Mouse (Mus musculus) hindbrain, embryonic 11.5 days (tissue): Measurements from ENCODE around the gene Dlgap1. TPM values are rescaled to one million over a fixed set of nuclear protein-coding genes. Genes with fewer than 3 reads are reported as not detected.

ENCODE experiments used
- ATAC-seq: fragments of 200-750 bp; cut with Nextera tagmentation; 2 replicates; pipeline ENCODE4 v1.8.0; 2017; ENCODE audit warnings: mild to moderate bottlenecking, moderate TSS enrichment, moderate library complexity; ENCODE audit not compliant: low FRiP score
- DNase-seq: peaks from one replicate; pipeline ENCODE4 v3.0.0-alpha.2; 2015; ENCODE audit warnings: low spot score
- H3K27ac ChIP-seq: fragments of 300-500 bp; sonication (generic); 2 replicates; pipeline ENCODE4 v1.5.1; 2014; ENCODE audit warnings: mild to moderate bottlenecking, low read depth, low read length
- H3K27me3 ChIP-seq: fragments of 300-500 bp; sonication (generic); 2 replicates; pipeline ENCODE4 v1.6.1; 2014; ENCODE audit warnings: mild to moderate bottlenecking, low read length, moderate library complexity, mixed read lengths; ENCODE audit not compliant: control insufficient read depth, insufficient read depth
- H3K36me3 ChIP-seq: fragments of 300-500 bp; sonication (generic); 2 replicates; pipeline ENCODE4 v1.6.1; 2014; ENCODE audit warnings: mild to moderate bottlenecking, low read length, moderate library complexity, mixed read lengths; ENCODE audit not compliant: control insufficient read depth, insufficient read depth
- H3K4me1 ChIP-seq: fragments of 300-500 bp; sonication (generic); replicated peaks from 2 replicates; pipeline ENCODE4 v1.6.1; 2014; ENCODE audit warnings: low read length, mixed read lengths; ENCODE audit not compliant: control insufficient read depth, insufficient read depth
- H3K4me2 ChIP-seq: fragments of 300-500 bp; sonication (generic); replicated peaks from 2 replicates; pipeline ENCODE4 v1.6.1; 2014; ENCODE audit warnings: mild to moderate bottlenecking, low read depth, low read length
- H3K4me3 ChIP-seq: fragments of 300-500 bp; sonication (generic); 2 replicates; pipeline ENCODE4 v1.5.1; 2014; ENCODE audit warnings: low read depth, low read length
- H3K9ac ChIP-seq: fragments of 300-500 bp; sonication (generic); 2 replicates; pipeline ENCODE4 v1.6.1; 2014; ENCODE audit warnings: low read depth, low read length
- H3K9me3 ChIP-seq: fragments of 300-500 bp; sonication (generic); 2 replicates; pipeline ENCODE4 v1.6.1; 2016; ENCODE audit warnings: low read length; ENCODE audit not compliant: control insufficient read depth
- WGBS: fragments of 180-500 bp; shearing (Covaris S2); extraction: QIAGEN DNeasy Blood & Tissue Kit; methylation state at CpG from one replicate; pipeline ENCODE4 v1.1.7; 2014; 5-methylcytosine and 5-hydroxymethylcytosine counted together
- polyA plus RNA-seq: library from polyadenylated mRNA; unstranded; fragments of >200 nt; fragmentation: Nextera tagmentation; extraction: Ambion mirVana; gene quantifications from 2 replicates; pipeline ENCODE4 v1.2.1, GENCODE M21; 2014

The Dlgap1 gene
- polyA plus RNA-seq, 1 experiment from 2014 or later = 4.4 TPM

DNA sequence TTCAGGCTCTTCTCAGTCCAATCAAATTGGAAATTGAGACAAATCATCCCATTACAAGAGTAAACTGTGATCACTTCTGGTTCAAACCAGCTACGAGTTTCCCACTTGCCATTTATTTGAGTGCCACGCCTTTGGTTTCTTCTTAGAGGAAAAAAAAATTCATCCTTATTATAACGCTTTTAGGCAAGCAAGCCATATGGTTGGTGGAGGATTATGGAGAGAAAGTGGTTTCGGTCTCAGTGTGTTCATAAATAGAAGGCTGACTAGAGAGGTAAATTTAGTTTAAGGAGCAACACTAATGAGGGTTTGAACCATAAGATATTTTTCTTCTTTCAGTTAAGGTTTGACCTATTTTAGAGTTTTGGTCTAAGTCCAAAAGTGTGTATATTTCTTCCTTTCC is 522.7 kb downstream of the Dlgap1 start:
- Histone ChIP-seq H3K27ac (no peak overlapping the region), H3K27me3 (no peaks in the 10 kb centered on the region), H3K36me3 (no peaks in the 10 kb centered on the region), H3K9me3 (no peaks in the 10 kb centered on the region), H3K9ac (no peak overlapping the region), H3K4me3 (no peak overlapping the region), H3K4me2 (no peak overlapping the region), H3K4me1 (no peaks in the 10 kb centered on the region)
- 92% methylated on average over 4 of the region's 4 CpGs for WGBS
- no peak for DNase-seq
- no peak for ATAC-seq

DNA sequence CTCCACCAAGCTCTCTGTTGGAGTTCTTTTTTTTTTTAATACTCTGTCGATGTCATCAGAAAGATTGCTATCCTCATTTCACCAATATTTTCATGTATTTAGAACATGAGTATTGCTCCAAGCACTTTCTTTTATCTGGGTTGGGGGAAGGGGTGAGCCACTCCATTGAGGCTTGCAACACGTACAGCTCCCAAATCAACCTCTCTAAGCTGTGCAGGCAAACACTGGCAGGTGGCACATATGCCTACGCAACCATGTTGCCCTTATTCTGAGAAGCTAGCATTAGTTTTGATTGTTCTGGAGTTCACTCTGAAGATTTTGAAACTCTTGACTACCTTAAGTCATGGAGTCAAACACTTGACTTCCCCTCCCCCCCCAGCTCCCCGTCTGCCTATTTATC is 525.5 kb downstream of the Dlgap1 start:
- no peak for ATAC-seq
- Histone ChIP-seq H3K27ac (no peak overlapping the region), H3K27me3 (no peaks in the 10 kb centered on the region), H3K4me1 (no peaks in the 10 kb centered on the region), H3K4me2 (no peak overlapping the region), H3K9ac (no peak overlapping the region), H3K36me3 (no peaks in the 10 kb centered on the region), H3K9me3 (no peaks in the 10 kb centered on the region), H3K4me3 (no peak overlapping the region)
- WGBS = 93% methylated on average over 4 of the region's 4 CpGs
- no peak for DNase-seq

DNA sequence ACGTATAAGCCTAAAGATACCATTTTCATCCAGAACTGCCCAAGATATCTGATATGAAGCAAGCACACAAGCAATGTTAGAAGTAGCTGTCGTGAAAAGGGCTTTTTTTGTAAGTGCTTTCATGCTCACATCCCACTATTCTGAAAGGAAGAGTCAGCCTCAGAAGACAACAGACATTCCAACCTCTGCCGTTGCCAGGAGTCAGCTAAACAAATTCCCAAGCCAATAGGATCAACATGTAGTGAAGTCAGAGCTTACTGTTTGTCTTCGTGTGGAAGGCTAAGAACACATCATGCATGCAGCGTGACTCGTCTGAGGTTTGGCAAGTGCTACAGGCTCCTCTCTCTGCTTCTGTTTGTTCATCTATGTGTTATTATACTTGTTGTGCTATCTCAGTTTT is 529.4 kb downstream of the Dlgap1 start:
- H3K4me3 ChIP-seq = no peak overlapping the region
- WGBS = 60% methylated on average over 6 of the region's 6 CpGs
- no peaks in the 10 kb centered on the region for H3K36me3 ChIP-seq
- no peak overlapping the region for H3K27ac ChIP-seq
- H3K27me3 ChIP-seq = no peaks in the 10 kb centered on the region
- H3K9ac ChIP-seq = no peak overlapping the region
- ATAC-seq = no peak
- no peaks in the 10 kb centered on the region for H3K9me3 ChIP-seq
- no peak for DNase-seq
- no peaks in the 10 kb centered on the region for H3K4me1 ChIP-seq
- no peak overlapping the region for H3K4me2 ChIP-seq

DNA sequence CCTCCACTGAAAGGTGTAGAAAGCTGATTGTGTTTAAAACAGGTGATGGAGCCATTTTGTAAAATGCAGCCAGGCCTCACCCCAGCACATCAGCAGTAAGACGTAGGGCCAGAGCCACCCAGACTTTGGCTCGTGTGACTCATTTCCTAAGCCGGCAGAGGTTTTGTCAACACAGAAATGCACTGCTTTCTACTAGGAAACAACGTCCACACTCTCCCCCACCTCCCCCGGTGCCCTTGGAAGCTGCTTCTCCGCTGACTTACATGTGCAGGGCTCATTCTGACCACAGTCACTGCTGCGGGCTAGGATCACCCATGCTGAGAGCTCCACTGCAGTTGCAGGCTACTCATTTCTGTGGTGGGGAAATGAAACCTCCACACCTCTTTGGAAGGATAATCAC is 533.1 kb downstream of the Dlgap1 start:
- 73% methylated on average over 7 of the region's 7 CpGs for WGBS
- Histone ChIP-seq H3K4me1 (no peaks in the 10 kb centered on the region), H3K4me2 (no peak overlapping the region), H3K27me3 (no peaks in the 10 kb centered on the region), H3K4me3 (no peak overlapping the region), H3K9me3 (no peaks in the 10 kb centered on the region), H3K27ac (no peak overlapping the region), H3K9ac (no peak overlapping the region), H3K36me3 (no peaks in the 10 kb centered on the region)
- DNase-seq (no peak), ATAC-seq (no peak)

DNA sequence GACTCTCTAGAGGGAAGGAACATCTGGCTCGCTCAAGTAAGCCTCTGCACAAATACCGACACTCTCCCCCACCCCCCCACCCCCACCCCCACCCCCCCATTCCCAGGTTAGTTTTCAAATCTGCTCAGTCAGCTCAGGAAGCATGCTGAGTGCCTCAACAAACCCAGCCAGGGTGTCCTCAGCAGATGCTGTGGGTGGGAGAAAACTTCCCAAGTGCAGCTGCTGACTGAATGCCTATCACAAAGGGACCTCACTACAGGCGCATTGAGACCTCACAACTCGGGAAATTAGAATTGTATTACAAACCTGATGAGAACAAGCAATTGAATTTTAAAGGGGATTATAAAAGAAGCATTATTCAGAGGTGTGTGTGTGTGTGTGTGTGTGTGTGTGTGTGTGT is 538.9 kb downstream of the Dlgap1 start:
- DNase-seq (no peak), ATAC-seq (no peak)
- Histone ChIP-seq H3K27me3 (no peaks in the 10 kb centered on the region), H3K4me1 (no peaks in the 10 kb centered on the region), H3K4me2 (no peak overlapping the region), H3K36me3 (no peaks in the 10 kb centered on the region), H3K9me3 (no peaks in the 10 kb centered on the region), H3K27ac (no peak overlapping the region), H3K9ac (no peak overlapping the region), H3K4me3 (no peak overlapping the region)
- 48% methylated on average over 4 of the region's 4 CpGs for WGBS

DNA sequence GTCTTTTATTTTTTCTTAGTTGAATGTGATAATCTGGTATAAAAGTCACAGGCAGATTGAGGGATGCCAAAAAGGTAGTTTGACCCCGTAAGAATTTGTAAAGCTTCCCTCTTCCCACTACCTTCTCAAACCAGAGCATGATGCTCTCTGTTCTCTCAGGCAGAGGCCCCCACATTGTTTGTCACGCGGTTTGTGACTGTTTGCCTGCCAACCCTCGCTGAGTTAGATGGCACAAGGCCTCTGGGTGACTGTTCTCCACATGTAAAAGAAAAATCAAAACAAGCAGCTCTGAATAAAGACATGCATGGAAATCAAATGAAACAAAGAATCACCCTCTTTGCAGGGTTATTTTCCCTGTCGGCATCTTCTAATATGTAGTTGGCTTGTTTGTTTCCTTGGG is 541.6 kb downstream of the Dlgap1 start:
- WGBS = 89% methylated on average over 5 of the region's 5 CpGs
- Histone ChIP-seq H3K27ac (no peak overlapping the region), H3K9me3 (no peaks in the 10 kb centered on the region), H3K36me3 (no peaks in the 10 kb centered on the region), H3K4me1 (no peaks in the 10 kb centered on the region), H3K4me3 (no peak overlapping the region), H3K9ac (no peak overlapping the region), H3K27me3 (no peaks in the 10 kb centered on the region), H3K4me2 (no peak overlapping the region)
- DNase-seq = no peak
- no peak for ATAC-seq

DNA sequence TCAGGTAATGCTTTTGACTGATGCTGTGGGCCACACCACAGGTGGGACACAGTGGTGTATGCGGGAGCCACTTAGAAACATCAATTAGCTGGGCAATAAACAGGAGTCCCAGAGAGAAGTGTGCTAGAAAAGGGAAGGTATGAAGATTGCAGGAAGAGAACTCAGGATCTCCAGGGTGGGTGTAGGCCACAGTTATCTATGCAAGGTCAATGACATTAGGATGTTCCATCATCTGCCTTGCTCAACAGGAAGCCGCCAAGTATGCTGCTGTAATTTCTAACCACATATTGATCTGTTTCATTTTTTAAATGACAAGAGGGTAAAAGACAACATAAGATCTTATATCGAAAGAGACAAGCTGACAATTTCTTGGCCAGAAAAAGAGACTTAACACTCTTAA is 542.5 kb downstream of the Dlgap1 start:
- WGBS = 90% methylated on average over 3 of the region's 3 CpGs
- Histone ChIP-seq H3K4me1 (no peaks in the 10 kb centered on the region), H3K4me3 (no peak overlapping the region), H3K36me3 (no peaks in the 10 kb centered on the region), H3K27ac (no peak overlapping the region), H3K9ac (no peak overlapping the region), H3K9me3 (no peaks in the 10 kb centered on the region), H3K4me2 (no peak overlapping the region), H3K27me3 (no peaks in the 10 kb centered on the region)
- DNase-seq (no peak), ATAC-seq (no peak)

DNA sequence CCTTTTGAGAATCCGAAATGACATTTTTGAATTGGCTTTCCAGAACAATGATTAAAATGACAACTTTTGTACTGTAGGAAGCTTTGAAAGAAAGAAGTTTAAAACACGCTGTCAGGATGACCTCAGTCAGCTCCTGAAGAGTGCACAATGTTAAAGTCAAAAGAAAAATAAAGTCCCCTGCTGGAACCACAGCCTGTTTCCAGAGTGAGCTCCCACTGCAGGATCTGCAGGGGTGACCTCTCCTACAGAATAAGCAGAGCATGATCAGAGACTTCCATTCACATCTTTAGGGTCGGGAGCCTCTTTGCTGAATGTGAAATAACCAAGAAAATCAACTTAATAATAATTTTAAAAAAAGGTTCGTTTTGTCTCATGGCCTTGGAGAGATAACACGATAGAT is 544.9 kb downstream of the Dlgap1 start:
- ATAC-seq = no peak
- DNase-seq = no peak
- H3K4me3 ChIP-seq = no peak overlapping the region
- H3K4me2 ChIP-seq = no peak overlapping the region
- no peak overlapping the region for H3K9ac ChIP-seq
- H3K27me3 ChIP-seq = no peaks in the 10 kb centered on the region
- H3K27ac ChIP-seq = no peak overlapping the region
- H3K36me3 ChIP-seq = no peaks in the 10 kb centered on the region
- H3K4me1 ChIP-seq = no peaks in the 10 kb centered on the region
- WGBS = 75% methylated on average over 5 of the region's 5 CpGs
- H3K9me3 ChIP-seq = no peaks in the 10 kb centered on the region

DNA sequence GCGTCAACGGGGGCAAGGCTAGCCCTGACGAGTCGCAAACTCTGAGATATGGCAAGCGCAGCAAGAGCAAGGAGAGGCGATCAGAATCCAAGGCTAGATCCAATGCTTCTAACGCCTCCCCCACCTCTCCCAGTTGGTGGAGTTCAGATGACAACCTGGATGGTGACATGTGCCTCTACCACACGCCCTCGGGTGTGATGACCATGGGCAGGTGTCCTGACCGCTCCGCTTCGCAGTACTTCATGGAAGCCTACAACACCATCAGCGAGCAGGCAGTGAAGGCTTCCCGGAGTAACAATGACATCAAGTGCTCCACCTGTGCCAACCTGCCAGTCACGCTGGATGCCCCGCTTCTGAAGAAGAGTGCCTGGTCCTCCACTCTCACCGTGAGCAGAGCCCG is 547.6 kb downstream of the Dlgap1 start:
- Histone ChIP-seq H3K4me1 (no peaks in the 10 kb centered on the region), H3K36me3 (no peaks in the 10 kb centered on the region), H3K4me3 (no peak overlapping the region), H3K9ac (no peak overlapping the region), H3K27ac (no peak overlapping the region), H3K27me3 (no peaks in the 10 kb centered on the region), H3K4me2 (no peak overlapping the region), H3K9me3 (no peaks in the 10 kb centered on the region)
- DNase-seq (no peak), ATAC-seq (no peak)
- 89% methylated on average over 18 of the region's 18 CpGs for WGBS
